Mouse (Mus musculus): ENCODE data around the gene Asb17. TPM values are rescaled to one million over a fixed set of nuclear protein-coding genes. Genes with fewer than 3 reads are reported as not detected.

The Asb17 gene
- polyA plus RNA-seq, 1 experiment from 2014 or later, result not detected

DNA sequence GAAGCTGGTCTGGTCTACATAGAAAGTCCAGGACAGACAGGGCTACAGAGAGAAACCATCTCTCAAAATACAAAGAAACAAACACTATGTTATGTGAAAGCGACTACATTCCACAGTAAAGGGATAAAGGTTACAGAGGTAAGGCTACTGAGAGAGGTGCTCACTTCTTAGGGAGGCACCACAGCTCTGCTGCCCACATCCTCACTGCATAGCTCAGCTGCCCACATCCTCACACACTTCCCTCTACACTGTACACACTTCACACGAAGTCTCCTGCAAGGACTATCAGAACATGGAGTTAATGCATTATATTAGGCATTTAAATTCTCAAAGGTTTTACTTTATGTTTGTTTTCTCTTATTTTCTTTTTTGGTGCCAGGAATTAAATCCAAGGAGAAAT, 19.8 kb downstream of the Asb17 start:
- H3K27me3 ChIP-seq, result no peaks in the 10 kb centered on the region
- H3K27ac ChIP-seq, result no peak overlapping the region
- 84% methylated on average over 2 of the region's 2 CpGs for WGBS
- H3K4me3 ChIP-seq (replicated peaks), result no peak overlapping the region
- no peak overlapping the region for H3K4me2 ChIP-seq (replicated peaks)
- H3K4me1 ChIP-seq (replicated peaks), result no peaks in the 10 kb centered on the region
- no peak overlapping the region for H3K9ac ChIP-seq (replicated peaks)
- no peak for ATAC-seq
- no peaks in the 10 kb centered on the region for H3K9me3 ChIP-seq
- no peaks in the 10 kb centered on the region for H3K36me3 ChIP-seq

DNA sequence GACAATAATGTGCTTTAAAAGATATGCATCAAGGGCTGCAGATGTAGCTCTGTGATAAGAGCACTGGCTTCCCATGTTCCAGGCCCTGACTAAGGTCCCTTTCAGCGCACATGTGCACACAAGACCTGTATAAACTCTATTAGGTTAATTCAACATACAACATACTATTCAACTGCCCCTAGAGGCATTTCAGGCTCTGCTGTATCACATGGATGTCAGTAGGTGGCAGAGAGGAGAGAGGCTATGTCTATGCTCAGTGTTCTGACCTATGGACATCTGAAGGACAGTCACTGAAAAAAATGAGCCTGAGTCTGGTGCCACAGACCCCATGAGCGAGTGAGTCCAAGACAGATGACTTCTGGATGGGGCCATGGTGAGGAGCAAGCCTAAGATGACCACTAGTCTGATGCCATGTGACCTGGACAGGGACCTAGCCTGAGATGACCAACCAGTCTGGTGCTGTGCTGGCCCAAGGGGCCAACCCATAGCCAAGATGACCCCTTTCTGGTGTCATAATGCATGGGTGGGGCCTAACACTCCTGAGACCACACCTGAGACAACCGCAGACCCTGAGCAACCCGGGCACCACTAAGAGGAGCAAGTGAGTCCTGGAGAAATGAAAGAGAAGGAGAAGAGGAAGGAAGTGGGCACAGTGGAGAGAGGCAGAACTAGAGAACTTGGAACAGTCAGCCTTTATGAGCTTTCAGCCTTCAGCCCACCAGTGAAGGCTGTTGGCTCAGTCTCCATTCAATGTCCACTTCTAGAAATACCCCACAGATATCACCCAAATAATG, 20.8 kb downstream of the Asb17 start:
- H3K36me3 ChIP-seq, result no peaks in the 10 kb centered on the region
- H3K4me2 ChIP-seq (replicated peaks), result no peak overlapping the region
- H3K27me3 ChIP-seq, result no peaks in the 10 kb centered on the region
- no peak overlapping the region for H3K4me3 ChIP-seq (replicated peaks)
- H3K9ac ChIP-seq (replicated peaks), result no peak overlapping the region
- no peak overlapping the region for H3K27ac ChIP-seq
- H3K9me3 ChIP-seq, result no peaks in the 10 kb centered on the region
- H3K4me1 ChIP-seq (replicated peaks), result no peaks in the 10 kb centered on the region
- WGBS, result 89% methylated on average over 4 of the region's 4 CpGs
- ATAC-seq, result no peak

DNA sequence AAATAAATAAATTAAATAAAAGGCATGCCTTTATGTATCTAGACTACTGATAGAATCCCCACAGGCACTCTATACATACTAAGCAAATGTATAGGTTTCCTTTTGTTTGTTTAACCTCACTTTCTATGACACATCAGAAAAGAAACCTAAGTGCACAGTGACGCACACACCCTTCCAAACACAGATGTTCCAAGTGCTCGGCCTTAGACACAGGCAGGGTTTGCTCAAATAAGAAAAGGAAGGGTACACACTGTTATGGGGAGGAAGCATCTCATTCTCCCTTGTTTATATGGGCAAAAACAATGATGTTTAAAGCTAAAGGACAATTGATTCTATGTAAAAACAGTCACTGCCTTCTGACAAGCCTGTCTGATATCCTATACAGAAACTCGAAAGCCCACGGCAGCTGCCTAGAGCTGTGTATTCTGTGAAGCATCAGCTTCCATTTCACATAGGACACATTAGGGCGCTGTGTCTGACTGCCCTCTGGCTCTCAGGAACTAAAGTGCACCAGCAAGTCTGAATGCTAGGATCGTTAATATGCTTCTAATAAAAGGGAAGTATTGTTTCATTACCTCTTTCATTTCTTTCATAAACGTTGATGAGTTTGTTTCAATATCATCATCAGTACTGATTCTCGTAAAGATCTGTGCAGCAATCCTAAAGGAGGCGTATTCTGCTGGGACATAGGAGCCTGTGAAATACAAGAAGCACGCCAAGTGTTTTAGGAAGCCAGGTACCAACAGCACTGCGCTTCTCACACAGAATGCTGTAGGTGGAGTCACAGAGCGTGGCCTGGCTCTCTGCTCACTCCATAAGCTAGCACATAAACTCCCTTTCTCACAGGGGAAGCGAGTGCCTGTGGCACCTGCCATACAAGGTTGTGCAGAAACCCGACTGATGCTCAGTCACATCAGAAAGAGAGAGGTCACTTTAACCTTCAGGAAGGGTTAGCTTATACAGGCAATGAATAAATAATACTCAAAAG, 23.4 kb downstream of the Asb17 start:
- no peak for ATAC-seq
- no peak overlapping the region for H3K4me3 ChIP-seq (replicated peaks)
- H3K27ac ChIP-seq, result no peak overlapping the region
- H3K9ac ChIP-seq (replicated peaks), result no peak overlapping the region
- H3K4me1 ChIP-seq (replicated peaks), result no peaks in the 10 kb centered on the region
- no peaks in the 10 kb centered on the region for H3K9me3 ChIP-seq
- no peaks in the 10 kb centered on the region for H3K27me3 ChIP-seq
- no peaks in the 10 kb centered on the region for H3K36me3 ChIP-seq
- H3K4me2 ChIP-seq (replicated peaks), result no peak overlapping the region
- 78% methylated on average over 14 of the region's 14 CpGs for WGBS

DNA sequence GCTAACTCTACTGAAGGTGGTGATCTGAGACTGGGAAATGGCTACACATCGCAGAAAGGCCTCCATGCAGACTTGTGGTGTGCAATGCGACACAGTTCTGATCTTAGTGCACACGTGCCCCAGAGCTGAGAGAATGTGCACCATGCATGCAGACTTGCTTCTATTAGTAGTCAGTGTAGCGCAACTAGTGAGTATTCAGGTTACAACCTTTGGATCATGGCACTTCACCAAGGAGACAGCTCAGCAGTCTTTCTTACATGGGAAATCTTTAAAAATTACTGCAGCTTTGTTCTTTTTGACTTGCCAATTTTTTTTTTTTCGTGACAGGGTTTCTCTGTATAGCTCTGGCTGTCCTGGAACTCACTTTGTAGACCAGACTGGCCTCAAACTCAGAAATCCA, 27.4 kb downstream of the Asb17 start:
- H3K4me2 ChIP-seq (replicated peaks), result no peak overlapping the region
- H3K27ac ChIP-seq, result no peak overlapping the region
- no peak overlapping the region for H3K4me3 ChIP-seq (replicated peaks)
- no peak for ATAC-seq
- no peaks in the 10 kb centered on the region for H3K36me3 ChIP-seq
- no peaks in the 10 kb centered on the region for H3K27me3 ChIP-seq
- WGBS, result 80% methylated on average over 5 of the region's 5 CpGs
- H3K4me1 ChIP-seq (replicated peaks), result no peaks in the 10 kb centered on the region
- no peak overlapping the region for H3K9ac ChIP-seq (replicated peaks)
- H3K9me3 ChIP-seq, result no peaks in the 10 kb centered on the region

DNA sequence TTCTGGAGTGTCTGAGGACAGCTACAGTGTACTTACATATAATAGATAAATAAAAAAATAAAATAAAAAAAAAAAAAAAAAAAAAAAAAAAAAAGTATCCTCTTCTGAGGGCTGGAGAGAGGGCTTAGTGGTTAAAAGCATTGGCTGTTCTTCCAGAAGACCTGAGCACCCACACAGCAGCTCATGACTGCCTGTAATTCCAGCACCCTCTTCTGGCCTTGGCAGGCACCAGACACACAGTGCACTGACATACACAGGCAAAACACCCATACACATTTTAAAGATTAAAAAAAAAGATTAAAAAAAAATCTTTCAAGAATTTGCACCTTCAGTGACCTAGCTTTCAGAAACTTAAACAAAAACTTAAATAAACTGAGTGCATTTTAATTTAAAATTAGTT, 42.3 kb downstream of the Asb17 start:
- H3K4me3 ChIP-seq (replicated peaks), result no peak overlapping the region
- H3K9me3 ChIP-seq, result no peaks in the 10 kb centered on the region
- H3K27me3 ChIP-seq, result no peaks in the 10 kb centered on the region
- no peaks in the 10 kb centered on the region for H3K36me3 ChIP-seq
- no peak overlapping the region for H3K9ac ChIP-seq (replicated peaks)
- no peak overlapping the region for H3K27ac ChIP-seq
- ATAC-seq, result no peak
- no peak overlapping the region for H3K4me2 ChIP-seq (replicated peaks)
- H3K4me1 ChIP-seq (replicated peaks), result no peaks in the 10 kb centered on the region

DNA sequence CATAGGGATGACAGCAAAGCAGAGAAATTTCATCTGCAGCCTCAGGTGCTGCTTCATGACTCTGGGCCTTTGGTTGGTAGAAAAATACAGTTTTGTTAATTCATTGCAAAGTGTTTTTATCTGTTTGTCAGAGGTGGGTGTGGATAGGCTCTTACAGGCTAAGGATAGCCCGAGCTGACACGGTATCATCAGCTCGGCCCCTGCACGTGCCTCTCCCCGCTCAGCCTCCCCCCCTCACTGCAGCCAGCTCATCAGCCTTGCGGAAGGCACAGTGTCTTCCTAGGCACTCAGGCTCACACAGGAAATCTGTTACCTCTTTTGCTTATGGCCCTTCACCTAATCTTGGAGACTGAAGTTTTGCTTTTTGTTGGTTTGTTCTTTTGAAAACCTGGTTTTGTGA, 44.1 kb downstream of the Asb17 start:
- ATAC-seq, result no peak
- Histone ChIP-seq H3K4me2 (replicated peaks) (no peak overlapping the region), H3K27me3 (no peaks in the 10 kb centered on the region), H3K36me3 (no peaks in the 10 kb centered on the region), H3K9me3 (no peaks in the 10 kb centered on the region), H3K4me3 (replicated peaks) (no peak overlapping the region), H3K27ac (no peak overlapping the region), H3K4me1 (replicated peaks) (no peaks in the 10 kb centered on the region), H3K9ac (replicated peaks) (no peak overlapping the region)
- 84% methylated on average over 6 of the region's 6 CpGs for WGBS

DNA sequence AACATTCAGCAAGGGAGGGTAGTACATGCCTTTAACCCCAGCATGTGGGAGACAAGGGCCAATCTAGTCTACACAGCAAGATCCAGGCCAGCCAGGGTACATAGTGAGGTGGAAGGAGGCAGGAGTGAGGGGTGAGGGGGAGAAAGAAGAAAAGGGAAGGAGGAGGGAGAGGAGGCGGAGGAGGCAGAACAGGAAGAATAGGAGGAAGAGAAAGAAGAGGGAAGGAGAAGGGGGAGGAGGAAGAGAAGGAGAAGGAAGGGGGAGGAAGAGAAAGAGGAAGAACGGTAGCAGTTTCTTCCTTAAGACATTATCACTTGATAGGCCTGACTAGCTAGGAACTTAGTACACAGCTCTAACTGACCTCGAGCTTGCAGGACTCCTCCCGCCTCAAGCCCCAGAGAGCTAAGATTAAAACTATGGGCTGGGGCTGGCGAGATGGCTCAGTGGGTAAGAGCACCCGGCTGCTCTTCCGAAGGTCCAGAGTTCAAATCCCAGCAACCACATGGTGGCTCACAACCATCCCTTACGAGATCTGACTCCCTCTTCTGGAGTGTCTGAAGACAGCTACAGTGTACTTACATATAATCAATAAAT, 45.3 kb downstream of the Asb17 start:
- Histone ChIP-seq H3K9me3 (no peaks in the 10 kb centered on the region), H3K4me2 (replicated peaks) (no peak overlapping the region), H3K36me3 (no peaks in the 10 kb centered on the region), H3K27me3 (no peaks in the 10 kb centered on the region), H3K27ac (no peak overlapping the region), H3K4me1 (replicated peaks) (no peaks in the 10 kb centered on the region), H3K9ac (replicated peaks) (no peak overlapping the region), H3K4me3 (replicated peaks) (no peak overlapping the region)
- no peak for ATAC-seq
- WGBS, result 77% methylated on average over 7 of the region's 8 CpGs

DNA sequence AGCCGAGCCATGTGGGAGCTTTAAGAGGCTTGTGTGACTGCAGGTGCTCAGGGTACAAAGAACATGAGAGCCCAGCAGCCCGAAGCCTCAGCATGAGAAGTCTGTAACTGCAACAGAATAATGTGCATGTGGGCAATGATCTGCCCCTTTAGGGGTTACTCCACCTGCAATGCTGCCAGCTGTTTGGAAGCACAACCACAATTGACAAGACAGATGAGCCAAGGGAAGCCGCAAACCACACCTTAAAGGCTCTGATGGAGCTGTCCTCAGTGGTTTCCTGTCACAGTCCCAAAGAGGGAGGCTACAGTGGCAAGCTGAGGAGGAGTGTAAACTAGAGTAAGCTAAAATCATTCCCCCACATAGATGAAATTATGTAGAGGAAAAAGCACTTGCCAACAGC, 51.4 kb downstream of the Asb17 start:
- 85% methylated on average over 3 of the region's 3 CpGs for WGBS

DNA sequence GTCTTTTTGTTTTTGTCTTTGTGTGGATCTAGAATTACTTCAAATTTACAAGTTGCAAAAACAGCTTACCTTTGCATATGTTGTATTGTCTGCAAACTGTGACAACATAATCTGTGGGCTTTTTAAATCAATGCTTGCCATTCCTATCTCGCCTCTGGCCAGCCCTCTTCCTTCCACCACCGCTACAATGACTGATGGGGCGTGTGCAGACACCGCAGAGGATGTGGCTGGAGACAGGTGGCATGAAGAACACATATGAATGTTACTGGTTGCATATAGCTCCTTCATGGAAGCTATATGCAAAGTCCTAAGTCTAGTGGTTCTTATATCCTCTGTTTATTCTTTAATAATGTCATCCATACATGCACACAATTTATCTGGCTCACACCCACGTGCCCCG, 53.2 kb downstream of the Asb17 start:
- no peak overlapping the region for H3K9ac ChIP-seq (replicated peaks)
- no peaks in the 10 kb centered on the region for H3K36me3 ChIP-seq
- H3K4me2 ChIP-seq (replicated peaks), result no peak overlapping the region
- H3K9me3 ChIP-seq, result no peaks in the 10 kb centered on the region
- 85% methylated on average over 6 of the region's 6 CpGs for WGBS
- no peak overlapping the region for H3K27ac ChIP-seq
- H3K4me3 ChIP-seq (replicated peaks), result no peak overlapping the region
- ATAC-seq, result no peak
- no peaks in the 10 kb centered on the region for H3K27me3 ChIP-seq
- H3K4me1 ChIP-seq (replicated peaks), result no peaks in the 10 kb centered on the region

More for the DNA sequence above, 51.4 kb downstream of the Asb17 start:
- no peak overlapping the region for H3K27ac ChIP-seq
- no peak for ATAC-seq
- H3K27me3 ChIP-seq, result no peaks in the 10 kb centered on the region
- no peak overlapping the region for H3K4me2 ChIP-seq (replicated peaks)
- H3K4me3 ChIP-seq (replicated peaks), result no peak overlapping the region
- H3K9ac ChIP-seq (replicated peaks), result no peak overlapping the region
- no peaks in the 10 kb centered on the region for H3K9me3 ChIP-seq
- H3K36me3 ChIP-seq, result no peaks in the 10 kb centered on the region
- H3K4me1 ChIP-seq (replicated peaks), result no peaks in the 10 kb centered on the region

DNA sequence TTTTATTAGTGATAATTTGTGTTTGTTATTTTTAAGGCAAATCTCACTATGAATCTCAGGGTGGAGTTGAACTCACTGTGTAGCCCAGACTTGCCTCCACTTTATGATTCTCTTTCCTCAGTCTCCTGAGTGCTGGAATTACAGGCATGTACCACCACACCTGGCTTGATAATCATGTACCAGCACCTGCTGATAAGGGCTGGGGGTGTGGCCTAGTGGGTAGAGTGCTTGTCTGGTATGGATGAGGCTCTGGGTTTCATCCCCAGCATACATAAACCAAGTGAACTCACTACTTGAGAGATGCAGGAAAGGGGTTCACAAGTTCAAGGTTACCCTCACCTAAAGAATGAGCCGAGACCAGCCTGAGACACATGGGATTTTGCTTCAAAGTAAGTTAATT, 57.9 kb downstream of the Asb17 start:
- ATAC-seq, result no peak
- Histone ChIP-seq H3K27me3 (no peaks in the 10 kb centered on the region), H3K4me2 (replicated peaks) (no peak overlapping the region), H3K36me3 (peaks cover 34% of the 10 kb centered on the region), H3K4me3 (replicated peaks) (no peak overlapping the region), H3K9me3 (no peaks in the 10 kb centered on the region), H3K4me1 (replicated peaks) (no peaks in the 10 kb centered on the region), H3K27ac (no peak overlapping the region), H3K9ac (replicated peaks) (no peak overlapping the region)
- WGBS, result 84% methylated on average over 1 of the region's 1 CpGs

DNA sequence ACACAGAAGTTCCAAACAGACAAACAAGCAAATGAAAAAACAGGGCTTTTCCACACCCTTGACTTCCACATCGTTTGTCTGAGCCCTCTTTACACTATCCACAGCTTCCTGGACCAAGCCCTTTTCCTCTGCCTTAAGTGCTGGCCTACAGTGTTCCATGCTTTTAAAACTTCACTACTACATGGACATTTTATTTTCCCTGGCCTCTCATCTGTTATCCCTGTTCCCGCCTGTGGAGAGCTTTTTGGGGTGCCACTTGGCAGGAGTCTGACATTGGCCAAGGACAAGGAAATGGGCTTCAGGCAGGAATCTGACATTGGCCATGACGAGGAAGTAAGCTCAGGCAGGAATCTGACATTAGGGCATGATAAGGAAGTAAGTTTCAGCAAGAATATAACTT, 58.6 kb downstream of the Asb17 start:
- no peak overlapping the region for H3K27ac ChIP-seq
- no peak for ATAC-seq
- no peaks in the 10 kb centered on the region for H3K27me3 ChIP-seq
- H3K4me1 ChIP-seq (replicated peaks), result 0 out of 2 replicates have a peak, but pooled peaks cover 2% of the 10 kb centered on the region
- H3K9ac ChIP-seq (replicated peaks), result no peak overlapping the region
- no peak overlapping the region for H3K4me2 ChIP-seq (replicated peaks)
- peaks cover 40% of the 10 kb centered on the region for H3K36me3 ChIP-seq
- H3K4me3 ChIP-seq (replicated peaks), result no peak overlapping the region
- WGBS, result 77% methylated on average over 3 of the region's 3 CpGs
- no peaks in the 10 kb centered on the region for H3K9me3 ChIP-seq

DNA sequence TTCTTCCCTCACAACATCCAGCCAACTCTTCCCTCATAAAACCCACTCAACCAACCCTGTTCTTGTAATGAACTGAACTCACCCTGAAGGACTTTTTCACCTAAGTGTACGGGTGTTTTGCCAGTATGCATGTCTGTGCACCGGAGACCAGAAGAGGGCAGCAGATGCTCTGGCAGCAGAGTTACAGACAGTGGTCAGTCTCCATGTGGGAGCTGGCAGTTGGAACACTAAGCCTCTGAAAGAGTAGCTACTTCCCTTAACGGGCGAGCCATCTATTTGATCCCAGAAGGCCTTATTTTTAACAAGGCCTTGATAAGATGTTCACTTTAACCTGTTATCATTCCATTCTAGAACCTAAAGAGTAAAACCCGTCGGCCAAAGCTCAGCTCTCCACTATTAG, 60.6 kb downstream of the Asb17 start:
- Histone ChIP-seq H3K4me1 (replicated peaks) (peaks cover 20% of the 10 kb centered on the region), H3K4me3 (replicated peaks) (no peak overlapping the region), H3K4me2 (replicated peaks) (no peak overlapping the region), H3K9me3 (no peaks in the 10 kb centered on the region), H3K9ac (replicated peaks) (no peak overlapping the region), H3K36me3 (peaks cover 59% of the 10 kb centered on the region), H3K27ac (no peak overlapping the region), H3K27me3 (no peaks in the 10 kb centered on the region)
- WGBS, result 68% methylated on average over 6 of the region's 6 CpGs
- peak; percentile 70; the same call in 1 of the 2 replicates for ATAC-seq

Data from midbrain, embryonic 13.5 days (tissue).